Mouse (Mus musculus) forebrain, postnatal 0 days (tissue): ENCODE measurements at regions not wholly inside any gene's neighbourhood (a gene's known extent, or its start where the extent isn't known, plus 50 kb on each side); places are given as distances from the start of the nearest gene placed in this dataset.

ENCODE experiments used
- ATAC-seq: fragments of 200-750 bp; cut with Nextera tagmentation; 2 replicates; pipeline ENCODE4 v1.8.0; 2017; ENCODE audit warnings: mild to moderate bottlenecking, moderate library complexity
- DNase-seq: peaks from one replicate; pipeline ENCODE4 v3.0.0-alpha.2; 2015
- H3K27ac ChIP-seq: fragments of 300-500 bp; sonication (generic); 2 replicates; pipeline ENCODE4 v1.5.1; 2014; ENCODE audit warnings: low read depth, mild to moderate bottlenecking, antibody characterized with exemption, low read length, moderate library complexity, mixed read lengths
- H3K27me3 ChIP-seq: fragments of 300-500 bp; sonication (generic); 2 replicates; pipeline ENCODE4 v1.6.1; 2014; ENCODE audit warnings: mild to moderate bottlenecking, low read length, mixed read lengths; ENCODE audit not compliant: insufficient read depth
- H3K36me3 ChIP-seq: fragments of 300-500 bp; sonication (generic); 2 replicates; pipeline ENCODE4 v1.6.1; 2014; ENCODE audit warnings: mild to moderate bottlenecking, moderate library complexity; ENCODE audit not compliant: insufficient read depth
- H3K4me1 ChIP-seq: fragments of 300-500 bp; sonication (generic); 2 replicates; pipeline ENCODE4 v1.6.1; 2014; ENCODE audit warnings: antibody characterized with exemption; ENCODE audit not compliant: insufficient read depth
- H3K4me2 ChIP-seq: fragments of 300-500 bp; sonication (generic); 2 replicates; pipeline ENCODE4 v1.6.1; 2014; ENCODE audit warnings: low read depth, mild to moderate bottlenecking, moderate library complexity
- H3K4me3 ChIP-seq: fragments of 300-500 bp; sonication (generic); 2 replicates; pipeline ENCODE4 v1.5.1; 2014; ENCODE audit warnings: low read depth, low read length, mixed read lengths
- H3K9ac ChIP-seq: fragments of 300-500 bp; sonication (generic); 2 replicates; pipeline ENCODE4 v1.6.1; 2014; ENCODE audit warnings: mild to moderate bottlenecking
- H3K9me3 ChIP-seq: fragments of 300-500 bp; sonication (generic); 2 replicates; pipeline ENCODE4 v1.6.1; 2016; ENCODE audit warnings: low read length
- CTCF ChIP-seq: sonication (generic); IDR thresholded peaks from 2 replicates; pipeline ENCODE4 v1.5.1; 2016; ENCODE audit warnings: antibody characterized with exemption, control low read depth, low read depth
- WGBS: fragments of 180-500 bp; shearing (Covaris S2); extraction: QIAGEN DNeasy Blood & Tissue Kit; methylation state at CpG from one replicate; pipeline ENCODE4 v1.1.7; 2014; 5-methylcytosine and 5-hydroxymethylcytosine counted together

DNA sequence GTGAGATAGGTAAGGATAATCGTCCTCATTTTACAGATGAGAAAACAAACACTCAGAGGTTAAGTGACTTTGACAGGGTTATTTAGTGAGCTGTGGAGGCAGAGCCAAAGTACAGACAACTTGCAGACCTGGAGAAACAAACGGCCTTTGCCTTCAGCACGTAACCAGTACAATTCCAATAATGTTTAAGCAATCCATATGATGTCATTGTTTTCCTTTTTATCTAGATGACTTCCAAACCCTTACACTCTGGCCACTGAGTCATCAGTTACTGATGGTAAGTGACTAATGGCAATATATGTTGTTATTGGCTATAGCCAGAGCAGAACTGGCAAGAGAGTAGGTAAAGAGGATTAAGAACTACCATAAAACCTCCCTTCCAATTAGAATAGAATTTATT is 567.6 kb downstream of the Adgrl2 start:
- H3K9ac ChIP-seq, result no peak overlapping the region
- H3K9me3 ChIP-seq, result no peaks in the 10 kb centered on the region
- H3K4me2 ChIP-seq, result no peak overlapping the region
- DNase-seq, result no peak
- H3K27ac ChIP-seq, result no peak overlapping the region
- no peaks in the 10 kb centered on the region for H3K36me3 ChIP-seq
- no peak for ATAC-seq
- H3K27me3 ChIP-seq, result peaks cover 3% of the 10 kb centered on the region; the same call in 1 of the 2 replicates
- no peak for TF ChIP-seq CTCF
- peaks cover 7% of the 10 kb centered on the region; the same call in 1 of the 2 replicates for H3K4me1 ChIP-seq
- H3K4me3 ChIP-seq, result no peak overlapping the region
- 73% methylated on average over 3 of the region's 3 CpGs for WGBS

DNA sequence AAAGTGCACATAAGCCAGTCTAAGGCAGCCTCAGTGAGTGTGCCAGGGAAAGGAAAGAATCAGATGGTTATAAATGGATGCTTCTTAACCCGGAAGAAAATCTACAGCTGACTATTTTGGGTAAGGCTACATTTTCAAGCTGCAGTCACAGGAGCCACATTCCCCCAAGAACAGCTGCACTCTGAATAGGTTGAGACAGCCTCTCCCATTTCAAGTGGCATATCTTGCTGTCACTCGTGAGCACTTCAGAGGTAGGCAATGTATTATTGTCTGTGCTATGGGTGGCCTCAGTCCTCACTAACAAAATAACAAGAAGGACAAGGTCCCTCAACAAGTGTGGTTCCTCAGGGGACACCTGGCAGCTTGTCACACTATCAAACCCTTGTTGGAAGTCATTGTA is 568.1 kb downstream of the Adgrl2 start:
- Histone ChIP-seq H3K27ac (no peak overlapping the region), H3K27me3 (peaks cover 3% of the 10 kb centered on the region; the same call in 1 of the 2 replicates), H3K4me3 (no peak overlapping the region), H3K36me3 (no peaks in the 10 kb centered on the region), H3K9ac (no peak overlapping the region), H3K4me1 (peaks cover 7% of the 10 kb centered on the region; the same call in 1 of the 2 replicates), H3K4me2 (no peak overlapping the region), H3K9me3 (no peaks in the 10 kb centered on the region)
- no peak for TF ChIP-seq CTCF
- 62% methylated on average over 2 of the region's 2 CpGs for WGBS
- ATAC-seq (no peak), DNase-seq (no peak)

DNA sequence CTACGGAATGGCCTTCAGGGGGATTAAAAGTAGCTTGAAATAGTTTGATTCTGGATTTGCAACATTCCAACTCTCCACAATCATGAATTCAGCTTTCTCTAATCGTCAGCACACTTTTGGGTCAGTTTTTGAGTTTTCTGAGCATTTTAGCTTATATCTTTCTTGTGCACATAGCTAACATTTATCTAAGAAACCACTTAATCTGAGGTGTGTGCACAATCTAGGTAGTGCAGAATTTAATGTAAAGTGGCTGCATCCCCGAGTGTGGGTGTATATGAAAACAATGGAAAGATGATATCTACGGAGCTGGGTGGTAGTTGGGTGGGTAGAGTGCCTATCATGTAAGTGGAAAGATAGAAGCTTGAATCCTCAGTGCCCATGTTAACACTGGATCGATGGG is 570.1 kb downstream of the Adgrl2 start:
- Histone ChIP-seq H3K9ac (no peak overlapping the region), H3K36me3 (no peaks in the 10 kb centered on the region), H3K4me3 (no peak overlapping the region), H3K27ac (no peak overlapping the region), H3K9me3 (no peaks in the 10 kb centered on the region), H3K27me3 (no peaks in the 10 kb centered on the region), H3K4me2 (no peak overlapping the region), H3K4me1 (peaks cover 7% of the 10 kb centered on the region; the same call in 1 of the 2 replicates)
- ATAC-seq (no peak), DNase-seq (no peak)
- no peak for TF ChIP-seq CTCF
- 94% methylated on average over 5 of the region's 5 CpGs for WGBS

DNA sequence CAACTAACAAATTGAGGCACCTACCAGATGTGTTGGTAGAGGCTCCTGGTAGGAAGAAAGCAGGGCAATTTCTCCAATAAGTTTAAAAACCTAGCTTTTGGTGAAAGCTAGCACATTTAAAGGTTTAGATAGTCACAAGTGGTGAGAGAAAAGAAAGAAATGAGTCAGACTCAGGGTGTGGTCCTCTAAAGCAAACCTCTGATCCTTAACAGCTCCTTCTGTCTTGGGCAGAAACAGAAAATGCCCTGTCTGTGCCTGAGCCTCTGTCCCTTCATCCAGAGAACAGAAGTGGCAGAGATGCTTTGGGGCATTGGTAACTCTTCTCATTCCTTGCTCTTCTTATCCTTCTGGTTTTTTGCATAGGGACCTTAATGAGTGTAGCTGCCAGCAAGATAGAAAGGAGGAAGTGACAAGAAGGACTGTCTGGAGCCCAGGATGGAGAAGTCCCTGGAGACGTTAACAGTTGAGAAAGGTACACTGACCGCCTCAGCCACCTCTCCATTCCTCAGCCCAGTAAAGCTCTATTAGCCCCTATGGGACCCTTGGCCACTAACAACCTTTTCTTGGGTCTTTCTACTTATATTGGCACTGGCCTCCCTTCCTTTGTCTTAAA is 570.8 kb downstream of the Adgrl2 start:
- H3K4me2 ChIP-seq, result no peak overlapping the region
- H3K36me3 ChIP-seq, result no peaks in the 10 kb centered on the region
- peaks cover 5% of the 10 kb centered on the region; the same call in 1 of the 2 replicates for H3K4me1 ChIP-seq
- H3K9ac ChIP-seq, result no peak overlapping the region
- ATAC-seq (no peak), DNase-seq (no peak)
- H3K9me3 ChIP-seq, result no peaks in the 10 kb centered on the region
- H3K27me3 ChIP-seq, result no peaks in the 10 kb centered on the region
- H3K27ac ChIP-seq, result no peak overlapping the region
- TF ChIP-seq CTCF, result no peak
- no peak overlapping the region for H3K4me3 ChIP-seq
- 90% methylated on average over 2 of the region's 2 CpGs for WGBS

DNA sequence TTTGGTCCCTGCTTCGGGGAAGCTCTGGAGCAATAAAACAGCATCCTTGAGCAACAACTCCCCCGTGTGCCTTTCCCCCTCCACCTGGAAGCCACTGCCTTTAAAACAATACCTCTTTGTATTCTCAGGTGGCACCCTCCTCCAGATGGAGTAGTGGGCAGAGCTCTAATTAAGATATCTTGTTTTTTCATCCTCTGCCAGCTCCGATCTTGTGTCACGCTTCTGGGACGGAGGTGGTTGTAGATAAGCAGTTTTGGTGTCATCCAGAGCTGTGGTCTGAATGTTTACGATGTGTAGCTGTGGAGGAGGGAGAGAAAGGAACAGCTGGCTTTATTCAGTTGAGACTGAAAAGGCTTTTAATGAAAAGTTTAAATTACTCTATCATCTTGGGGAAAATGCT is 572.3 kb downstream of the Adgrl2 start:
- 13% methylated on average over 6 of the region's 6 CpGs for WGBS
- no peak overlapping the region for H3K4me3 ChIP-seq
- H3K9me3 ChIP-seq, result no peaks in the 10 kb centered on the region
- H3K27me3 ChIP-seq, result no peaks in the 10 kb centered on the region
- no peak overlapping the region for H3K27ac ChIP-seq
- DNase-seq (no peak), ATAC-seq (no peak)
- no peak for TF ChIP-seq CTCF
- no peaks in the 10 kb centered on the region for H3K4me1 ChIP-seq
- no peaks in the 10 kb centered on the region for H3K36me3 ChIP-seq
- H3K4me2 ChIP-seq, result no peak overlapping the region
- no peak overlapping the region for H3K9ac ChIP-seq

DNA sequence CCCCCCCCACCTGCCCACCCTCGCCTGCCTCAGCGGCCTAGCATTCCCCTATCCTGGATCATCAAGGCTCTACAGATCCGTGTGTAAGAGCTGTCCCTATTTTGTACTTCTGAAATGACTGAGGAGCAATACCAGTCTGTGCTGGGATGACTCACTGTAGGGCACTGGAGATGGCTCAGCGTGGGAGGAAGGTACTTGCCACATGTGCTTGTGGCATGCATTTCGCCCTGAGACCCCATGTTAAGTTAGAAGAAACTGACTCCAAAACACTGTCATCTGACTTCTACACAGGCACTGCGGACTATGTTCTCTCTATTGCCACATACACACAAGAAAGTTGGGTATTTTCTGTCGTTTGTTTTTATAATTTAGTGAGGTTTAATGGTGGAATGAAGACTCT is 574.9 kb downstream of the Adgrl2 start:
- DNase-seq (no peak), ATAC-seq (no peak)
- no peak overlapping the region for H3K27ac ChIP-seq
- H3K9me3 ChIP-seq, result no peaks in the 10 kb centered on the region
- TF ChIP-seq CTCF, result no peak
- H3K27me3 ChIP-seq, result no peaks in the 10 kb centered on the region
- no peaks in the 10 kb centered on the region for H3K4me1 ChIP-seq
- H3K4me2 ChIP-seq, result no peak overlapping the region
- no peak overlapping the region for H3K9ac ChIP-seq
- no peaks in the 10 kb centered on the region for H3K36me3 ChIP-seq
- 84% methylated on average over 7 of the region's 7 CpGs for WGBS
- no peak overlapping the region for H3K4me3 ChIP-seq

DNA sequence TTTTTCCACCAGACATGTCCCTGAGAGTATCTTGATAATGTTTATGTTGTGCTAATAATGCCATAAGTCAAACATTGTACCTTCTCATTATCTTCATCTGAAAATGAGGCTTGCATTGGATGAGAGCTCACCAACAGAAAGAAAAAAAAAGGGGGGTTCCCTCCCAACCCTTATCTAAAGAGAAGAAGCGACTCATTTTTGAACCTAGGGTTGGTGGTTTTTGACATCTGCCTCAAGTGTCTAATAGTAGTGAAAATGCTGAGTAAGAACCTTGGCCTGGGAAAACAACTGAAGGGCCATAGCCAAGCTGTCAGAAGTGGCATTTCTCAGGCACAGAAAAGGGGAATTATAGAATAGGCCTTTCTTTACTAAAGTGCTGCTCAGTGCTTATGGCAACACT is 577.3 kb downstream of the Adgrl2 start:
- no peak for TF ChIP-seq CTCF
- ATAC-seq (no peak), DNase-seq (no peak)
- 91% methylated on average over 1 of the region's 1 CpGs for WGBS
- Histone ChIP-seq H3K9me3 (no peaks in the 10 kb centered on the region), H3K4me2 (no peak overlapping the region), H3K27ac (no peak overlapping the region), H3K9ac (no peak overlapping the region), H3K4me3 (no peak overlapping the region), H3K36me3 (no peaks in the 10 kb centered on the region), H3K27me3 (no peaks in the 10 kb centered on the region), H3K4me1 (no peaks in the 10 kb centered on the region)
